Mouse (Mus musculus) v-Abl transformed pro-B cells (cell line): ENCODE results near the gene Pdzd2.

Source experiments
- in situ Hi-C, 2 experiments: fragments of 400-800 bp; cut with MboI; formaldehyde crosslinking; loops; one replicate each; pipeline ENCODE4 v1.15.1; 2025; ENCODE audit not compliant: unreplicated experiment in 2 of 2

Gene Pdzd2

GRCm38 (mm10) chr15:12547640-12548405, 191.9 kb downstream of the Pdzd2 start:
- in situ Hi-C loops = no loop called here

- in situ Hi-C loops = no loop called here
Observed at GRCm38 (mm10) chr15:12546781-12547180, 192.9 kb downstream of the Pdzd2 start.

- in situ Hi-C loops = no loop called here
Observed at GRCm38 (mm10) chr15:12545671-12546070, 194.1 kb downstream of the Pdzd2 start.

GRCm38 (mm10) chr15:12545220-12545619, 194.5 kb downstream of the Pdzd2 start:
- in situ Hi-C loops = no loop called here

- in situ Hi-C loops = no loop called here
Observed at GRCm38 (mm10) chr15:12543686-12544325, 195.9 kb downstream of the Pdzd2 start.

GRCm38 (mm10) chr15:12542316-12542715, 197.4 kb downstream of the Pdzd2 start:
- in situ Hi-C loops = no loop called here

GRCm38 (mm10) chr15:12539618-12540302, 200.0 kb downstream of the Pdzd2 start:
- in situ Hi-C loops = no loop called here

GRCm38 (mm10) chr15:12533254-12533653, 206.5 kb downstream of the Pdzd2 start:
- in situ Hi-C loops = no loop called here

GRCm38 (mm10) chr15:12532568-12532967, 207.2 kb downstream of the Pdzd2 start:
- in situ Hi-C loops = no loop called here

GRCm38 (mm10) chr15:12522810-12523209, 216.9 kb downstream of the Pdzd2 start:
- in situ Hi-C loops = no loop called here

GRCm38 (mm10) chr15:12520292-12520691, 219.4 kb downstream of the Pdzd2 start:
- in situ Hi-C loops = no loop called here

GRCm38 (mm10) chr15:12518370-12518973, 221.3 kb downstream of the Pdzd2 start:
- in situ Hi-C loops = no loop called here

- in situ Hi-C loops = no loop called here
Observed at GRCm38 (mm10) chr15:12517314-12517813, 222.4 kb downstream of the Pdzd2 start.

- in situ Hi-C loops = no loop called here
Observed at GRCm38 (mm10) chr15:12515272-12515844, 224.4 kb downstream of the Pdzd2 start.

- in situ Hi-C loops = no loop called here
Observed at GRCm38 (mm10) chr15:12513526-12513925, 226.2 kb downstream of the Pdzd2 start.

- in situ Hi-C loops = no loop called here
Observed at GRCm38 (mm10) chr15:12508765-12509377, 230.9 kb downstream of the Pdzd2 start.

- in situ Hi-C loops = no loop called here
Observed at GRCm38 (mm10) chr15:12507523-12507922, 232.2 kb downstream of the Pdzd2 start.

- in situ Hi-C loops = no loop called here
Observed at GRCm38 (mm10) chr15:12506514-12506913, 233.2 kb downstream of the Pdzd2 start.

GRCm38 (mm10) chr15:12506085-12506484, 233.6 kb downstream of the Pdzd2 start:
- in situ Hi-C loops = no loop called here

GRCm38 (mm10) chr15:12505556-12505955, 234.2 kb downstream of the Pdzd2 start:
- in situ Hi-C loops = no loop called here
